Mouse (Mus musculus) hindbrain, embryonic 16.5 days (tissue): ENCODE results near the gene Acsl5. TPM values are rescaled to one million over a fixed set of nuclear protein-coding genes. Genes with fewer than 3 reads are reported as not detected.

ENCODE experiments used
- ATAC-seq: fragments of 200-750 bp; cut with Nextera tagmentation; 2 replicates; pipeline ENCODE4 v1.8.0; 2017; ENCODE audit warnings: moderate TSS enrichment, moderate library complexity
- H3K27ac ChIP-seq: fragments of 300-500 bp; sonication (generic); 2 replicates; pipeline ENCODE4 v1.5.1; 2014; ENCODE audit warnings: low read depth, mild to moderate bottlenecking, control low read depth, low read length, moderate library complexity
- H3K27me3 ChIP-seq: fragments of 300-500 bp; sonication (generic); replicated peaks from 2 replicates; pipeline ENCODE4 v1.6.1; 2014; ENCODE audit warnings: low read length; ENCODE audit not compliant: control insufficient read depth, insufficient read depth
- H3K36me3 ChIP-seq: fragments of 300-500 bp; sonication (generic); 2 replicates; pipeline ENCODE4 v1.6.1; 2014; ENCODE audit warnings: mild to moderate bottlenecking, low read length, moderate library complexity, mixed read lengths; ENCODE audit not compliant: control insufficient read depth, insufficient read depth
- H3K4me1 ChIP-seq: fragments of 300-500 bp; sonication (generic); 2 replicates; pipeline ENCODE4 v1.6.1; 2014; ENCODE audit warnings: low read depth, low read length; ENCODE audit not compliant: control insufficient read depth, insufficient read depth
- H3K4me2 ChIP-seq: fragments of 300-500 bp; sonication (generic); 2 replicates; pipeline ENCODE4 v1.6.1; 2014; ENCODE audit warnings: mild to moderate bottlenecking, low read length, control low read depth, moderate library complexity
- H3K4me3 ChIP-seq: fragments of 300-500 bp; sonication (generic); 2 replicates; pipeline ENCODE4 v1.5.1; 2014; ENCODE audit warnings: mild to moderate bottlenecking, low read length, control low read depth, moderate library complexity
- H3K9ac ChIP-seq: fragments of 300-500 bp; sonication (generic); 2 replicates; pipeline ENCODE4 v1.6.1; 2014; ENCODE audit warnings: low read depth, mild to moderate bottlenecking, control low read depth, low read length, moderate library complexity
- H3K9me3 ChIP-seq: fragments of 300-500 bp; sonication (generic); 2 replicates; pipeline ENCODE4 v1.6.1; 2014; ENCODE audit warnings: mild to moderate bottlenecking, low read length, moderate library complexity; ENCODE audit not compliant: control insufficient read depth
- WGBS: fragments of 180-500 bp; shearing (Covaris S2); extraction: QIAGEN DNeasy Blood & Tissue Kit; methylation state at CpG from one replicate; pipeline ENCODE4 v1.1.7; 2014; 5-methylcytosine and 5-hydroxymethylcytosine counted together
- polyA plus RNA-seq: library from polyadenylated mRNA; unstranded; fragments of >200 nt; fragmentation: Nextera tagmentation; extraction: Ambion mirVana; gene quantifications from 2 replicates; pipeline ENCODE4 v1.2.1, GENCODE M21; 2015

Acsl5 gene
- polyA plus RNA-seq, 1 experiment from 2014 or later, result 20.1 TPM

GRCm38 (mm10) chr19:55340521-55340920 lies 88.8 kb downstream of the Acsl5 start:
- no peak overlapping the region for H3K4me3 ChIP-seq
- no peaks in the 10 kb centered on the region for H3K4me1 ChIP-seq
- H3K4me2 ChIP-seq, result no peak overlapping the region
- no peak overlapping the region for H3K27ac ChIP-seq
- H3K9me3 ChIP-seq, result no peaks in the 10 kb centered on the region
- H3K36me3 ChIP-seq, result no peaks in the 10 kb centered on the region
- ATAC-seq, result no peak
- 75% methylated on average over 6 of the region's 6 CpGs for WGBS
- H3K9ac ChIP-seq, result no peak overlapping the region
- H3K27me3 ChIP-seq, result no peaks in the 10 kb centered on the region

- WGBS, result 73% methylated on average over 3 of the region's 3 CpGs
- H3K9me3 ChIP-seq, result no peaks in the 10 kb centered on the region
- H3K4me1 ChIP-seq, result no peaks in the 10 kb centered on the region
- H3K4me2 ChIP-seq, result no peak overlapping the region
- no peak overlapping the region for H3K9ac ChIP-seq
- H3K27me3 ChIP-seq, result no peaks in the 10 kb centered on the region
- no peak overlapping the region for H3K4me3 ChIP-seq
- no peak for ATAC-seq
- no peak overlapping the region for H3K27ac ChIP-seq
- no peaks in the 10 kb centered on the region for H3K36me3 ChIP-seq
Measured at GRCm38 (mm10) chr19:55341377-55341776, 89.6 kb downstream of the Acsl5 start.

- H3K27me3 ChIP-seq, result no peaks in the 10 kb centered on the region
- no peak overlapping the region for H3K27ac ChIP-seq
- H3K4me3 ChIP-seq, result no peak overlapping the region
- no peaks in the 10 kb centered on the region for H3K9me3 ChIP-seq
- WGBS, result 97% methylated on average over 7 of the region's 7 CpGs
- H3K36me3 ChIP-seq, result no peaks in the 10 kb centered on the region
- no peaks in the 10 kb centered on the region for H3K4me1 ChIP-seq
- no peak overlapping the region for H3K4me2 ChIP-seq
- ATAC-seq, result no peak
- H3K9ac ChIP-seq, result no peak overlapping the region
Measured at GRCm38 (mm10) chr19:55342423-55342822, 90.7 kb downstream of the Acsl5 start.

GRCm38 (mm10) chr19:55343274-55343673 lies 91.5 kb downstream of the Acsl5 start:
- Histone ChIP-seq H3K9me3 (no peaks in the 10 kb centered on the region), H3K4me3 (no peak overlapping the region), H3K27me3 (no peaks in the 10 kb centered on the region), H3K4me2 (no peak overlapping the region), H3K4me1 (no peaks in the 10 kb centered on the region), H3K36me3 (no peaks in the 10 kb centered on the region), H3K27ac (no peak overlapping the region), H3K9ac (no peak overlapping the region)
- WGBS, result 87% methylated on average over 9 of the region's 9 CpGs
- no peak for ATAC-seq

Other genes with a start within 250 kb of the Acsl5 start
- gene Gpam, start 124.7 kb upstream of the Acsl5 start, polyA plus RNA-seq, result 20.4 and 25.2 TPM in 2 replicates
- 0.17 TPM in 1 of 2 replicates, not detected in the other for gene Tectb, start 71.2 kb upstream of the Acsl5 start, polyA plus RNA-seq
- gene Gucy2g, start 10.7 kb upstream of the Acsl5 start, polyA plus RNA-seq, result 0.05 and 0.06 TPM in 2 replicates
- 65.8 and 71.4 TPM in 2 replicates for gene Zdhhc6, start 64.1 kb downstream of the Acsl5 start, polyA plus RNA-seq
- gene Vti1a, start 64.4 kb downstream of the Acsl5 start, polyA plus RNA-seq, result 36.7 and 37.1 TPM in 2 replicates